Mouse (Mus musculus): ENCODE results near the gene Itga8.
A peak's percentile ranks its signal among the peaks of the same experiment; 100 is the strongest.

Itga8 gene

DNA sequence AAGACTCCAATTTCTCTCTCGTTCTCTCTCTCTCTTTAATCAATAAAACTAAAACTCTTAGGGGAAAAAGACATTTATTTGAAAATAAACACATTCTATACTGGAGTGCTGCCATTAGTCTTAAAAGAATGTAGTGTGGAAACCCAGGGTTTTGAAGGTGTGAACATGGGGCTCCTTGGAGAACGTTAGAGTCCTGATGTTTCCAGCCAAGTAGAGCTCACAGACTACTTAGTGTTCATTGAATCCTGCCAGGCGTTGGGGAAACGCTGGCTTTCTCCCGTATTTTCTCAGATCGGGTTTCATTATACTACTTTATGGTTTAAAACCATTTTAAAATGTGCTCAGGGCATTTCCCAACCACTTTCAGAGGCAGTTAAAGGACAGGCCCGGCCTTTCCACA lies 103.0 kb downstream of the Itga8 start:
- no peak for DNase-seq (ENCODE audit: low read depth in 1 of 2, low spot score in 2 of 2)

- DNase-seq (ENCODE audit: low read depth in 1 of 2, low spot score in 2 of 2) = no peak
Observed at GRCm38 (mm10) chr2:12198214-12198613, 103.5 kb downstream of the Itga8 start.

DNA sequence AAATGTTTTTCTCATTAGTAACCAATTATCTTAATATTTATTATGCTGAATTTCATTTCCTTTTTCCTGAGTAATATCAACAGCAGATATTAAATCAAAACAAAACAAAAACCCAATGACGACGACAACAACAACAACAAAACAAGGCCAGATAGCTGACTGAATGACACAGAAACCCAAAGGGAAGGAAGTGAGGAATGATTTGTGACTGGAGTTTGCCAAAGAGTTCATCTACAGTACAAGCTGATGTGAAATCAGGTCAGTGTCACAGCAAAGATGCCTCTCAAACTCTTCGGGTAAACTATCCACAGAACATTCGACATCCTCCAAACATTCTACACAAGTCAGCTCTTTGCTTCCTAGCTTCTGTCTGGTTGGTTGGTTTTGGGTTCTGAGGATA lies 104.0 kb downstream of the Itga8 start:
- DNase-seq (ENCODE audit: low read depth in 1 of 2, low spot score in 2 of 2) = no peak

GRCm38 (mm10) chr2:12189026-12189425 lies 112.7 kb downstream of the Itga8 start:
- DNase-seq (ENCODE audit: low read depth in 1 of 2, low spot score in 2 of 2) = no peak

DNA sequence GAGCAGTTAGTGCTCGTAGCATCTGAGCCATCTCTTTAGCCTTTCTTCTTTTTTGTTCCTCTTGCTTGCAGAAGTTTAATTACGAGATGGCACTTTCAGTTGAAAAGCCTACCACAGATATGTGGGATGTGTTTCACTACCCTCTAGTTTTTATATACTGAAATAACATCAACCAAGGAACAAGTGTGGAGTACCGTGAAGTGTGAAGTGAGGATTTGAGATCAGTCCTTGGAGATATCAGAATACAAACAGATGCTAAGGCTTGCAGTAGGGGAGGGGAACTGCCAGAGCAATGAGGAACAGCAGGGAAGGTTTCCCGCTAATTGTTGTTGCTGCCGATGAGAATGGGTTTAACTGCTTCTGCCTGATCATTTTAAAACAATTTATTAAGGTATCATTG lies 114.1 kb downstream of the Itga8 start:
- DNase-seq (ENCODE audit: low read depth in 1 of 2, low spot score in 2 of 2) = no peak

DNA sequence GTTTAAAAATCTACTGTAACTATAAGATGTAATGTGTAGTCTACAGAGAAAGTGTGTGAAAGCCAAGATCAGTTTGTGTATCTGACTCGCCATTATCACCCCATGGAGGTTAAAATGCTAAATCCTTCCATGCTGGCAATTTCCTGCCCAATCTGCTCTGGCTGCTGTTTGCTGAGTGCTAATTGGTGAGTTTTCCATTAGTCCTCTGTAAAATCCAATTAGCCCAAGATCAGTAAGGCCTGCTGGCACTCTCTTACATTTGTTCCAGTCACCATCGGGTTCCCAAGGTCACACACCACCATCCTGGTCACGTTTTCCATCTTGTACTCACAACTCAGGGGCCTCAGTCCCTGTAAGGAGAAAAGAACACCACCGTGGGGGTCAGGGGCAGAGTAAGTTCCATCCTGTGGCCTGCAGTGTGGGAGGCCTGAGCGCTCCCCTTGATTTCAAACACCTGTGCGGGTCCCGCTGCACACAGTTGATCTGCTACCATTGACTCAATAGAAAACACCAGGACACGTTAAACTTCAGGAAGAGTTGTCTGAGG lies 119.2 kb downstream of the Itga8 start:
- DNase-seq (ENCODE audit: low read depth in 1 of 2, low spot score in 2 of 2) = no peak

- no peak for DNase-seq (ENCODE audit: low read depth in 1 of 2, low spot score in 2 of 2)
Observed at GRCm38 (mm10) chr2:12180635-12181034, 121.1 kb downstream of the Itga8 start.

DNA sequence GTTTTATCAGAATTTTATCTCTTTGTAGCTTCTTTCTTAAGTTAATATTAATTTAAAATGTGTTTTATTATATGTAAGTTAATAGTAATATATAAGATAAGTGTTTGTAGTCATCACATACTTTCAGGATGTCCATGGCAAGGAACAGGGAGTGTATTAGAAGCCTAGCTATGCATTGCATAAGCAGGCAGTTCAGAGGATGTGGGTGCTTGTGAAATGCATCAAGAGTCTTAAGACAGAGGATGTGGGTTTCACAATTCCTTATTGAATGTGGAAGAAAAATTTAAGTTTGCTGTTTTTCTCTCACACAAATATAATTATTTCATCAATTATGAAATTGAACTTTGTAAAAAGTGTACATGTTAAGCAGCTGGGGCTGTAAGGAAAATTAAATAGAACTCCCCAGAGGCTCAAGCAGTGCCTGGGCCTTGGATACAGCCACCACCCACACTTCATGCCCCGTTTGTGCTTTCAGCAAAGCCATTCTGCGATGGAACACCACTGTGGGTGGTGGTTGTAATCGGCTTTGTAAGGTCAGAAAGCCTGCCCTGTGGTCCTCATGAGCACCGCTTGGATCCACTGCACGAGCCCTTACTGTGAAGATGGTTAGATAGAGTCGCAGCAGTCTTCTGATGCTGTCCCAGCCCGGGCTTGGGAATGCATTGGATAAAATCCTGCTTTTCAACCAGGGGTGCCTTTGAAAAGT lies 126.8 kb downstream of the Itga8 start:
- peak in 1 of 2 experiments; percentile 7 for DNase-seq (ENCODE audit: low read depth in 1 of 2, low spot score in 2 of 2)

DNA sequence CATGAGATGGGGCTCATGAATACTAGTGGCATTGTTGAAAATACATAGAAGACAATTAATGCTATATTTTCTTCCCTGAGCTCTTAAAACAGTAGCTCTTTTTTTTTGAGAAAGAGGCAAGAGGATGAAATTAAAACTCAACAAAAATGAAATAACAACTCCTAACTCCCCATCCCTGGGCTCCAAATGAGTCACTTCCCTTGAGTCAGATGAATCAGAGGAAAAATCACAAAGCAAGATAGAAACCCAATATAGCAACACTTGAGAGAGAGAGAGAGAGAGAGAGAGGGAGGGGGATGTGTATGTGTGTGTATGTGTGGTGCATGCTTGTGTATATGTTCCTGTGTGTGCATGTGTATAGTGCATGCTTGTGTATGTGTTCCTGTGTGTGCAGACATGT lies 131.5 kb downstream of the Itga8 start:
- DNase-seq (ENCODE audit: low read depth in 1 of 2, low spot score in 2 of 2) = no peak

DNA sequence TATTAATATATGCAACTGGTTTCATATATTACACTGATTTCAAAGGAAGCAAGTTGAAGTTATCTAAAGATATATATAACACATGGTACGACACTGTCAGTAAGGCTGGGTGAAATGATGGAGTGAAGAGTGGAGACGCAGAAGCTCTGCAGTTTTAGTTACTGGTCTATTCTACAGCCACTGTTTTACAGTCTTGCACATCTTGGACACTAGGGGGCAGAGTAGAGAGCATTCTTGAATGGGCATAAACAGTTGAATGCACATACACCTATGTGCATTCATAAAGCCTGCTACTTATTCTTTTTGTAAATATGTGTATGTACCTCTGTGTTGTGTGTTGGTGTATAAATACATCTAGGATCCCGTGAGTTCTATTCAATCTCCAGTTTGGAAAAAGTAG lies 141.2 kb downstream of the Itga8 start:
- no peak for DNase-seq (ENCODE audit: low read depth in 1 of 2, low spot score in 2 of 2)

DNA sequence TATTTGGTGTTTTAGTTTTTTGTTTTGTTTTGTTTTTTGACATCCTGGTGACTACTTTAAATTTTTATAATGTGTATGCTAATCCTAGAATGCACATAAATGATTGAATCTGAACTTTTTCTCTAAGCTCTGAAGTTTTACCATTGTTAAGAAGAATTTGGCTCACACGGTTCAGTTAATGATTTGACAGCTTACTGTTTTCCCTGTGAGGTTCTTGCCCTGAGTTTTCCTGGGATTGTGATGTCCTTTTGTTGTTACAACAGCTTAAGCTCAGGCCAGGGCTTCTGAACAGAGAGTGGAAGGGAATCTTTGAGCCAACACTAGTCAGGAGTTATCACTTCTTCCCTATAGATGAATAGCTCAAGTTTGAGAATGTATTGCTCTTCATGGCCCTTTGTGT lies 144.7 kb downstream of the Itga8 start:
- DNase-seq (ENCODE audit: low read depth in 1 of 2, low spot score in 2 of 2) = no peak

DNA sequence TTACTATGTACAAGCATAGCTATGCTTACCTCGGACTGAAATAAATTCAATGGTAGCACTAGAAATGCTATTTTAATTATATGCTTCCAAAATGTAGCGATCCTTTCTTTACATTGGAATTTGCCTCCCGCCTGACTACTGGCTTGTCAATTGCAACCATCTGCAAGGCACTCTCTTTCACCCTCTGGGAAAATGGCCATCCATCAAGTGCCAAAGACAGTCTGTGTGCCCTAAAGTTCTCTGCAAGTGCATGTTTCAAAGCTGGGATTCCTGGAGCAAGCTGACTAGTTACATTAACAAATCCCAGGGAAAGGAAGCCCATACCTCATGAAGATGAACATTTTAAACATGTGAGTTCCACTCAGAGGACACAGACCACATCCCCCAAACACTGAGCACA lies 145.3 kb downstream of the Itga8 start:
- no peak for DNase-seq (ENCODE audit: low read depth in 1 of 2, low spot score in 2 of 2)

- DNase-seq (ENCODE audit: low read depth in 1 of 2, low spot score in 2 of 2) = no peak
Observed at GRCm38 (mm10) chr2:12154676-12155075, 147.0 kb downstream of the Itga8 start.

GRCm38 (mm10) chr2:12153551-12153950 lies 148.2 kb downstream of the Itga8 start:
- DNase-seq (ENCODE audit: low read depth in 1 of 2, low spot score in 2 of 2) = no peak

DNA sequence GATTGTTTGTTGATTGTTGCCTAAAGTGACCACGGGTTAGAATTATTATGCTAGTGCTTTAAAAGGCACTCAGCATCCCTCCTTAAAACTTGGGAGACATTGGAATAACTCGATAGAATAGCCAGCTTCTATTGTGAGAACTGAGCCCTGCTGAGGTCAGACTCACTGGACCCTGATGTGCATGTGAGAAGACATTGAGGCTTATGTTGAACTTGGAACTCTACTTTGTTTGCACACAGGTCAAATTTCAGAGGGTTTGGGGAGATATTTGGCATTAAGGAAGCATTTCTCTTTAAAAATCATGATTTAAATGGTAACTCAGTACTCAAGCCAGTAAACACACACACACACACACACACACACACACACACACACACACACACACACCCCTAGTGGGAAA lies 153.8 kb downstream of the Itga8 start:
- no peak for DNase-seq (ENCODE audit: low read depth in 1 of 2, low spot score in 2 of 2)

GRCm38 (mm10) chr2:12146612-12147011 lies 155.1 kb downstream of the Itga8 start:
- DNase-seq (ENCODE audit: low read depth in 1 of 2, low spot score in 2 of 2) = no peak

GRCm38 (mm10) chr2:12138765-12139368 lies 162.9 kb downstream of the Itga8 start:
- no peak for DNase-seq (ENCODE audit: low read depth in 1 of 2, low spot score in 2 of 2)

DNA sequence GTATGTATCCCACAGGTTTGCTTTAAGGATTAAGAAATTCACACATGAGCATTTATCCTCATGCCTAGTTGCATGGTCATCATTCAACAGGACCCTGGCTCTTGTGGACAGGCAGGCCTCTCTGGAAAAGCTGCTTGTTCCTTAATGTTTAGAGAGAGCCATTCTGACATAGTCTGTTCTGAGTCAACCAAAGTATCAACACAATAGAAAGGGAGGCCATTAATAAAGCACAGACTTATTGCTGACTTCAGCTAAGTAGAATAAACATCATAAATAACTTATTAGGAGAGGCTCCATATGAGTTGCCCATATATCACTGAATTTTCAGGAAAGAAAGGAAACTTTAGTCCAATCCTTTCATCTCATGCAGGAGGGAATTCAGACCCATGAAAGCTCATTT lies 175.1 kb downstream of the Itga8 start:
- DNase-seq (ENCODE audit: low read depth in 1 of 2, low spot score in 2 of 2) = no peak

DNA sequence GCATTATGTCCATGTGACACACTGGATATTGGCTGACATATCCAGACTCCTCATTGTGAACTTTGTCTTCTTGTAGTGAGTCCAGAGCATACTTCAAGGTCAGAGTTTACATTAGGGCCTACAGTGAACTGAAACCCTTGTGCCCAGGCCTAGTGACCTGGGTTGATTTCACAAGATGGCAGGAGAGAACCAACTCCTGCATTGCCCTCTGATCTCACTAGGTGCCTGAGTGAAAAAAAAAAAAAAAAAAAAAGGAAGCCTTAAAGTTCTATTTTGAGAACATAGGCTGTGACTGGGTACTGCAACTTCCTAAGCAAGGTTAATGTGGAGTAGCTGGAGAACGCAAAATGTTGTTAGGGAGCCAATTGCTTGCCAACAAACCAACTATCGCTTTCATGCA lies 186.2 kb downstream of the Itga8 start:
- no peak for DNase-seq (ENCODE audit: low read depth in 1 of 2, low spot score in 2 of 2)

GRCm38 (mm10) chr2:12109306-12109705 lies 192.4 kb downstream of the Itga8 start:
- DNase-seq (ENCODE audit: low read depth in 1 of 2, low spot score in 2 of 2) = no peak

DNA sequence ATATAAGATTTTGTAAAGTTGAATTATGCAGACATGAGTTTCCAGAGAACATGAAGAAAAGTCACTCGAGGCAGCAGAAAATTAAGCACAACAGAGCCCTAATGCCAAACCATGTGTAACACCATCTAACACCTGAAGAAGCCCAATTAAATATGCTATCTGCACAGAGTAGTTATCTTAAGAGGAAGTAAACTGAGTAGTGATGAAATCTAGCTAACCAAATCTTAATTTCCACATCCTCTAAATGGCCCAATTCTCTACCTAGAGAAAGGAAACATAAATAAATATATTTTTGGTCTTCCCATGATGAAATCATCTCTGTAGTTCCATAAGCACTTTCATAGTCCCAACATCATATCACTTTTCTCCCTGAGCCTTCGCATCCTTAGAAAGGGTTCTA lies 193.4 kb downstream of the Itga8 start:
- no peak for DNase-seq (ENCODE audit: low read depth in 1 of 2, low spot score in 2 of 2)

GRCm38 (mm10) chr2:12107265-12107664 lies 194.5 kb downstream of the Itga8 start:
- no peak for DNase-seq (ENCODE audit: low read depth in 1 of 2, low spot score in 2 of 2)

- DNase-seq (ENCODE audit: low read depth in 1 of 2, low spot score in 2 of 2) = no peak
Observed at GRCm38 (mm10) chr2:12103183-12103582, 198.5 kb downstream of the Itga8 start.

Data from monocyte, adult 2 months (primary cell).